Mouse (Mus musculus) kidney, adult 2 months (tissue): ENCODE data around the gene Nhsl2.

Experiments used
- CTCF ChIP-seq: fragments of 200-500 bp; conservative IDR thresholded peaks from 2 replicates; pipeline ENCODE4 v1.5.1; 2011; ENCODE audit warnings: low read depth, mild to moderate bottlenecking, control low read depth, low read length, moderate library complexity, mixed read lengths; ENCODE audit not compliant: insufficient read depth, insufficient read length
- POLR2A ChIP-seq: fragments of 200-500 bp; IDR thresholded peaks from one replicate; pipeline ENCODE4 v1.6.1; 2011; ENCODE audit warnings: low read depth, low read length, control low read depth

DNA sequence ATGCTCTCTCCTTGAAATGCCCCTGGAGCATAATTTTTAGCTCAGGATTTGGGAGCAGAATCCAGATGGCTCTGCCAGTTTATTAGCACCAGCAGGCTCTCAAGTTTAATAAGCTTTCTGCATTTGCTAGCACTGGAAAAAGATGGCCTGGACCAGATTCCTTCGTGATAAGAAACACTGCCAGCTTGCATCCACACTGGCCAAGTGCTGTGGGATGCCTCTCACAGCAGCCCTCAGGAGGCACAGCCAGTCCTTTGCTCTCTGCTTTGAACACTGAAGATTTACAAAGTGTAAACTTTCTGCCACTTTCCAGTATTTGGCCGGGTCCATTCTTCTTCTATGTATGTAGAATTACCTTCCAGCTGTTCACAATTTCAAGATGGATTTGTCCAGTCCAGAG, 129.7 kb downstream of the Nhsl2 start:
- TF ChIP-seq POLR2A (no peak), CTCF (no peak)
